Mouse (Mus musculus) heart, embryonic 14.5 days (tissue): Measurements from ENCODE around the gene Trappc13. TPM values are rescaled to one million over a fixed set of nuclear protein-coding genes. Genes with fewer than 3 reads are reported as not detected.

ENCODE experiments used
- ATAC-seq: fragments of 200-750 bp; cut with Nextera tagmentation; 2 replicates; pipeline ENCODE4 v1.8.0; 2017; ENCODE audit warnings: low read depth, moderate TSS enrichment; ENCODE audit not compliant: insufficient number of reproducible peaks, insufficient read depth, low FRiP score
- H3K27ac ChIP-seq, 2 experiments: fragments of 200-500 bp in 1 of 2; fragments of 300-500 bp in 1 of 2; sonication (generic) in 1 of 2; replicated peaks in 1 of 2; 2 replicates each; pipeline ENCODE4 v1.5.1; 2012 to 2014; ENCODE audit warnings: low read depth in 2 of 2, low read length in 2 of 2, control low read depth in 1 of 2, mild to moderate bottlenecking in 1 of 2, mixed read lengths in 1 of 2; ENCODE audit not compliant: control insufficient read depth in 1 of 2, insufficient read depth in 1 of 2
- H3K27me3 ChIP-seq: fragments of 300-500 bp; sonication (generic); 2 replicates; pipeline ENCODE4 v1.6.1; 2014; ENCODE audit warnings: mild to moderate bottlenecking, low read length, control low read depth; ENCODE audit not compliant: control insufficient read depth, insufficient read depth
- H3K36me3 ChIP-seq: fragments of 300-500 bp; sonication (generic); 2 replicates; pipeline ENCODE4 v1.6.1; 2014; ENCODE audit warnings: mild to moderate bottlenecking, control low read depth, low read length, mixed read lengths; ENCODE audit not compliant: control insufficient read depth, insufficient read depth
- H3K4me1 ChIP-seq, 2 experiments: fragments of 200-500 bp in 1 of 2; fragments of 300-500 bp in 1 of 2; sonication (generic) in 1 of 2; 2 replicates each; pipeline ENCODE4 v1.6.1; 2012 to 2014; ENCODE audit warnings: low read length in 2 of 2, control low read depth in 1 of 2, mixed read lengths in 1 of 2; ENCODE audit not compliant: control insufficient read depth in 2 of 2, insufficient read depth in 2 of 2
- H3K4me2 ChIP-seq: fragments of 300-500 bp; sonication (generic); 2 replicates; pipeline ENCODE4 v1.6.1; 2014; ENCODE audit warnings: mild to moderate bottlenecking, low read length
- H3K4me3 ChIP-seq, 2 experiments: fragments of 200-500 bp in 1 of 2; fragments of 300-500 bp in 1 of 2; sonication (generic) in 1 of 2; 2 replicates each; pipeline ENCODE4 v1.5.1; 2012 to 2014; ENCODE audit warnings: low read length in 2 of 2, mild to moderate bottlenecking in 2 of 2, control low read depth in 1 of 2, low read depth in 1 of 2, moderate library complexity in 1 of 2; ENCODE audit not compliant: control insufficient read depth in 1 of 2, insufficient read depth in 1 of 2
- H3K9ac ChIP-seq: fragments of 300-500 bp; sonication (generic); 2 replicates; pipeline ENCODE4 v1.6.1; 2014; ENCODE audit warnings: mild to moderate bottlenecking, low read length
- H3K9me3 ChIP-seq: fragments of 300-500 bp; sonication (generic); 2 replicates; pipeline ENCODE4 v1.6.1; 2016; ENCODE audit warnings: low read length, control low read depth; ENCODE audit not compliant: control insufficient read depth
- WGBS: fragments of 180-500 bp; shearing (Covaris S2); extraction: QIAGEN DNeasy Blood & Tissue Kit; methylation state at CpG from one replicate; pipeline ENCODE4 v1.1.7; 2014; 5-methylcytosine and 5-hydroxymethylcytosine counted together
- polyA plus RNA-seq: library from polyadenylated mRNA; unstranded; fragments of >200 nt; fragmentation: Nextera tagmentation; extraction: Ambion mirVana; gene quantifications from 2 replicates; pipeline ENCODE4 v1.2.1, GENCODE M21; 2014

The Trappc13 gene
- polyA plus RNA-seq, 1 experiment from 2014 or later, result 51.3 TPM

DNA sequence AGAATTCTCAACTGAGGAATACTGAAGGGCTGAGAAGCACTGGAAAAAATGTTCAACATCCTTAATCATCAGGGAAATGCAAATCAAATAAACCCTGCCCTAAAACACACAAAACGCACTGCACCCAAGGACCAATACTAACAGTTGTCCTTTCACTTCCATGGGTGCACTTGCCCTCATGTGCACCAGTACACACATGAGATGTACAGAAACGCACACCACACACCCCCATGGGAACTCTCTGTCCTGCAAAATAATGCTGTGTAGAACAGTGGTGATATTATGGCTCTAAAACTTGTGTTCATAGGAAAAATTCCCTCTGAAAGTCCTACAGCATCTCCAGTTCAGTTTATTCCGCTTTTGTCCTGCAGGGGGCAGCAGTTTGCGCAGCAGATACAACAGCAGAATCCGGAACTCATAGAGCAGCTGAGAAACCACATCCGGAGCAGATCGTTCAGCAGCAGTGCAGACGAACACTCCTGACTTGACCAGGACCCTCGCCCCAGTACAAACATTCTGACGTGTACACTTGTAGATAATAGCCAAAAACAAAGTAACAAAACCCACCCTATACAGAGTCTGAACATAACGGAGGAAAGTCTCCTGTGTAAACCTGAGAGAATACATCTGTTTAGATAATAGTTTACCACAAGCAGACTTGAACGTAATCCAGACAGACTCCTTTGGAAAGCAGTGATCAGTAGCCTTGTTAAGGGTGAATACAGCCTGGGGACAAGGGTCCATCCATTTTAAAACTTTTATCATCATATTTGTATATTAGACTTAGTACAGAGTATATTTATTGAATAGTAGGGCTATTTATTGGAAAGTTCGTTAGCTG lies 38.7 kb downstream of the Trappc13 start:
- Histone ChIP-seq H3K9me3 (no peaks in the 10 kb centered on the region), H3K4me3 (no peak overlapping the region), H3K9ac (no peak overlapping the region), H3K27me3 (no peaks in the 10 kb centered on the region), H3K4me1 (no peaks in the 10 kb centered on the region), H3K36me3 (peaks cover 27% of the 10 kb centered on the region), H3K27ac (no peak overlapping the region), H3K4me2 (peak overlapping the region; percentile 14)
- WGBS, result 36% methylated on average over 13 of the region's 13 CpGs
- no peak for ATAC-seq

DNA sequence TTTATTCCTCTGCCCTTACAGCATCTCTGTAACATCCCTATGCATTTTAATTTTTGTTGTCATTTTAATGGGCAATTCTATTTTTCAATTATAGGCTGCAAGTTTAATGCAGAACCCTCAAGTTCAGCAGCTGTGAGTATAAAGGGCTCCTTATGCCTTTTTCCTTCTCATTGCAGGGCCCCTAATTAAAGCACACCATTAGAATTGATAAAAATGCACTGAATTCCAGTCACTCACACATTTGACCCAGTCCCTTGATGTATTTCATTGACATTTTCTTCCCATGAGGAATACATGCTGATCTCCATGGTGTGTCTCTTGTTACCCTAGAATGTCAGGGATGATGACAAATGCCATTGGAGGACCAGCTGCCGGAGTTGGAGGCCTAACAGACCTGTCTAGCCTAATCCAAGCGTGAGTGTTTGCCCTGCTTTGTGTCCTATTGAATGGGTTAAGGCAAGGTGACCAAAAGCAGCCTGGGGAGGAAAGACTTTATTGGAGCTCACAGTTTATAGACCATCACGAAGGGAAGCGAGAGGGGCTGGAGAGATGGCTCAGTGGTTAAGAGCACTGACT lies 43.7 kb downstream of the Trappc13 start:
- no peak for ATAC-seq
- no peaks in the 10 kb centered on the region for H3K27me3 ChIP-seq
- no peak overlapping the region for H3K27ac ChIP-seq
- H3K9ac ChIP-seq, result no peak overlapping the region
- no peaks in the 10 kb centered on the region for H3K36me3 ChIP-seq
- no peaks in the 10 kb centered on the region for H3K4me1 ChIP-seq
- no peak overlapping the region for H3K4me3 ChIP-seq
- H3K4me2 ChIP-seq, result no peak overlapping the region
- WGBS, result 86% methylated on average over 4 of the region's 4 CpGs
- H3K9me3 ChIP-seq, result no peaks in the 10 kb centered on the region

DNA sequence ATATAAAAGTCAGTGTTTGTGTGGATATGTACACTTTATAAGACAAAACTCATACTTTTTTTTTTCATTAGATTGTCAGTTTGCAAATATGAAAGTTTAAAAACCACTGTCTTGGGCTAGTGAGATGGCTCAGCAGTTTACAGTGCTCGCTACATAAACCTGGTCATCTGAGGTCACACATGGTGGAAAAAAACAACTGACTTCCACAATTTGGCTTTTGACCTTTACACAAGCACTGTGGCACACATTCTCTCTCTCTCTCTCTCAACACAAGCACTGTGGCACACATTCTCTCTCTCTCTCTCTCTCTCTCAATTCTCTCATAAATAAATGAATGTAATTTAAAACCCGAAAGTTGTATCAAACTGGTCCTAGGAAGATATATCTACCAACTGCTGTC lies 45.7 kb downstream of the Trappc13 start:
- Histone ChIP-seq H3K27me3 (no peaks in the 10 kb centered on the region), H3K36me3 (no peaks in the 10 kb centered on the region), H3K27ac (no peak overlapping the region), H3K4me3 (no peak overlapping the region), H3K4me2 (no peak overlapping the region), H3K9me3 (no peaks in the 10 kb centered on the region), H3K4me1 (no peaks in the 10 kb centered on the region), H3K9ac (no peak overlapping the region)
- 91% methylated on average over 2 of the region's 2 CpGs for WGBS
- no peak for ATAC-seq

DNA sequence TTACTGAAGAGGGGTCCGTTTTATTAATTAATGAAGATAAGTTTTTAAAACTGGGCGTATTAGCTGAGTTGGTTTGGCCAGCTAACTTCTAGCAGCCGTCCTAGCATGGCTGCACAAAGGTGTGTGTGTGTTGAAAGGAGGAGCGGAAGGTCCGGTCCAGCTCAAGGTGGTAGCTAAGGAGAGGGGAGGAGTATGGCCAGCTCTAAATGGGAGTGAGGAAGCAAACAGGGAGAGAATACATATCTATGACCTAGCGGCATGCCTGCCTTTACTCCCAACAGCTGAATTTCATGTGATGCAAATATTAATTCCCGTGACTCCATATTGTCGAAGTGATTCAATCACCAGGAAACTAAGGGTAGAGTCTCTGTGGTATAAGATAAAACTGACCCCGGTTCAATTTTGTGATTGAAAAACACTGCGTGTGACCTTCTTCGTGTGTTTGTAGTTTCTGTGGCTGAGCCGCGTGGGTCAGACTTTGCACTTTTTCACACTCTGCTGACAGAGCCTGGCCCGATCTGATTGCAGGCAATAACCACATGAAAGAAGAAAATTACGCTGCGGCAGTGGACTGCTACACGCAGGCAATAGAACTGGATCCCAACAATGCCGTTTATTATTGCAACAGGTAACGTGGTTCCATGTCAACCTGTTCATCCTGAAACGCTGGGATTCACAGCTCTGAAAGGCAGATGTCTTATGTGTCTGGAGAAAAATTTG lies 54.4 kb downstream of the Trappc13 start:
- no peaks in the 10 kb centered on the region for H3K27me3 ChIP-seq
- no peak overlapping the region for H3K4me3 ChIP-seq
- H3K27ac ChIP-seq, result no peak overlapping the region
- 93% methylated on average over 20 of the region's 20 CpGs for WGBS
- H3K9ac ChIP-seq, result no peak overlapping the region
- no peaks in the 10 kb centered on the region for H3K4me1 ChIP-seq
- no peak overlapping the region for H3K4me2 ChIP-seq
- ATAC-seq, result no peak
- no peaks in the 10 kb centered on the region for H3K36me3 ChIP-seq
- no peaks in the 10 kb centered on the region for H3K9me3 ChIP-seq

DNA sequence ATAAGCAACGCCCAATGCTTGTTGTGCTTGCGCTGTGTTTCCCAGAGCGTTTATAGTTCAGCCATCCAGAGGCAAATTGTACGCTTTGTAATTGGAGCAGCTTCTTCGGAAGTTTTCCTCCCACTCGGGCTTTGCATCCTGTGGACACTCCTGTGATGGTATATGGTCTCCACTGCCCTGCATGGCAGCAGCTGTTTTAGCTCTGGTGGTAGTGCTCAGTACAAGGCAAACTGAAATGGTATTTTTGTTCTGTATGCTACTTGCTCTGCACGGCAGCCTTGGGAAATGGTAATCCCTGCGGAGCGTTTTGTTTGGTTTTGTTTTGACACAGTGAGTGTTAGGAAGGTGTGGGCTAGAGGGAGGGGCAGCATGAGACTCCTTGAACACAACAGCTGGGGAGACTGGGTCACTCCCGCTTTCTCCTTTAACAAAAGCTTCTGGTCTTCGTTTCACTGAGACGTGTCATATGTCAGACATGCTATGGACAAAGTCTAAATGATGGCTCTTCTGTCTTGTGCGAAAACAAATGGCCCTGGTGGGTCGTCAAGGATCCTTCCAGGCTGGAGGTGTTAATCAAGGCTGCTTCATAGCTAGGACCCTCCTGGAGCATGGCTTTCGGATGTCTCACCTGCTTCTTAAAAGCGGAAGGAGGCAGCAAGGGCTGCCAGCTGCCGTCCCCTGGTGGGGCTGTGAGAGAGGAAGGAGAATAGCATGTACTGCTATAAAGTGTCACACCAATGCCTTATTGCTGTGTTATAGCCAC lies 56.0 kb downstream of the Trappc13 start:
- H3K9me3 ChIP-seq, result no peaks in the 10 kb centered on the region
- H3K27ac ChIP-seq, result no peak overlapping the region
- no peak for ATAC-seq
- no peaks in the 10 kb centered on the region for H3K36me3 ChIP-seq
- no peak overlapping the region for H3K9ac ChIP-seq
- no peak overlapping the region for H3K4me2 ChIP-seq
- no peak overlapping the region for H3K4me3 ChIP-seq
- H3K27me3 ChIP-seq, result no peaks in the 10 kb centered on the region
- 74% methylated on average over 17 of the region's 17 CpGs for WGBS
- no peaks in the 10 kb centered on the region for H3K4me1 ChIP-seq

DNA sequence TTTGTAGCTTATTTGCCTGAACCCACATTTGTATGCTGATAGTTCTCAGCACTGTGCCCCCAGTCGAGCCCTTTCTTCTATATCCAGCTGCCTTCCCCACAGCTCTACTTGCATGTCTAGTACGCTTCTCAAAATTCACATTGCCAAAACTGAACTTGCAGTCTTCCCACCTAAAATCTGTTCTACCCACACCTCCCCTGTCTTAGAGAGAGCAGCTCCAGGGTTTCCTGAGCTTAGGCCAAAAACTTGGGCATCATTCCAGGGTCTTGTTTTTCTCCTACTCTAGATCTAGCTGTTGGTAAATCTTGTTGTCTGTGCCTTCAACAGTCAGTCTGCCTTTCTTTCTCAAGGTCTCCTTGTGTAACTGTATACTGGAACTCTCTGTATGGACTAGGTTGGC lies 63.4 kb downstream of the Trappc13 start:
- 0 out of 2 replicates have a peak, but pooled peaks cover 4% of the 10 kb centered on the region for H3K27me3 ChIP-seq
- H3K36me3 ChIP-seq, result no peaks in the 10 kb centered on the region
- no peak overlapping the region for H3K9ac ChIP-seq
- 95% methylated on average over 2 of the region's 2 CpGs for WGBS
- no peaks in the 10 kb centered on the region for H3K9me3 ChIP-seq
- H3K4me2 ChIP-seq, result no peak overlapping the region
- H3K27ac ChIP-seq, result no peak overlapping the region
- no peak overlapping the region for H3K4me3 ChIP-seq
- no peak for ATAC-seq
- peaks cover 2 to 4% of the 10 kb centered on the region in 2 experiments; a peak in 2 of 4 replicates for H3K4me1 ChIP-seq

DNA sequence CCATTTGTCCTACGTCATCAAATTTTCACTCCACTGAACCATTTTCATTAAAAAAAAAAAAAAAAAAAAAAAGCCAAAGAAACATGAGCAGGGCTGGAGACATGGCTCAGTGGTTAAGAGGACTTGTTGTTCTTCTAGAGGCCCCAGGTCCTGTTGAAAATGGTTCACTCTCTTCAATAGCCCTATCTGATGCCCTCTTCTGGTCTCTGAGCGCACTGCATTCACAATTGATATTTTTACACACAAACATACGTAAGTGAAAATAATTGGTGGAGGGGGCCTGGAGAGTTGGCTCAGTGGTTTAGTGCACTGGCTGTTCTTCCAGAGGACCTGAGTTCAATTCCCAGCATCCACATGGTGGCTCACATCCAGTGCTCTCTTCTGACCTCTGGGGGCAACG lies 64.5 kb downstream of the Trappc13 start:
- H3K36me3 ChIP-seq, result no peaks in the 10 kb centered on the region
- H3K27ac ChIP-seq, result no peak overlapping the region
- 94% methylated on average over 4 of the region's 4 CpGs for WGBS
- no peak overlapping the region for H3K4me3 ChIP-seq
- H3K27me3 ChIP-seq, result 0 out of 2 replicates have a peak, but pooled peaks cover 4% of the 10 kb centered on the region
- no peaks in the 10 kb centered on the region for H3K9me3 ChIP-seq
- ATAC-seq, result no peak
- peaks cover 2 to 4% of the 10 kb centered on the region in 2 experiments; a peak in 2 of 4 replicates for H3K4me1 ChIP-seq
- no peak overlapping the region for H3K4me2 ChIP-seq
- no peak overlapping the region for H3K9ac ChIP-seq
